Mouse (Mus musculus) C2C12 (cell line): ENCODE measurements around the gene Klhl26. TPM values are rescaled to one million over a fixed set of nuclear protein-coding genes. Genes with fewer than 3 reads are reported as not detected.
"Not testable (repeated sequence)": the region's sequence is repeated elsewhere in the genome, so short reads cannot be mapped to it uniquely, and the experiment has no call there.

Experiments
- H3K27me3 ChIP-seq: one replicate; pipeline ENCODE4 v1.6.1; 2011; ENCODE audit not compliant: control insufficient read depth, insufficient read depth, insufficient read length
- H3K36me3 ChIP-seq: one replicate; pipeline ENCODE4 v1.6.1; 2011; ENCODE audit not compliant: control insufficient read depth, insufficient read depth
- H3K4me3 ChIP-seq: one replicate; pipeline ENCODE4 v1.5.1; 2011; ENCODE audit warnings: mild to moderate bottlenecking, control low read depth; ENCODE audit not compliant: poor library complexity, insufficient read depth, severe bottlenecking
- H3K79me2 ChIP-seq: one replicate; pipeline ENCODE4 v1.6.1; 2011; ENCODE audit not compliant: control insufficient read depth, insufficient read depth
- H3K79me3 ChIP-seq: one replicate; pipeline ENCODE4 v1.6.1; 2011; ENCODE audit warnings: low read depth, control low read depth
- H3ac ChIP-seq: one replicate; pipeline ENCODE3; 2011; ENCODE audit warnings: low read depth; ENCODE audit not compliant: control insufficient read depth, insufficient read length
- CEBPB ChIP-seq: IDR thresholded peaks from one replicate; pipeline ENCODE4 v1.6.1; 2011; ENCODE audit warnings: low read depth, mild to moderate bottlenecking, control low read depth, moderate library complexity
- CTCF ChIP-seq: IDR thresholded peaks from one replicate; pipeline ENCODE4 v1.5.1; 2011; ENCODE audit not compliant: control insufficient read depth, insufficient read depth, insufficient read length
- FOSL1 ChIP-seq: IDR thresholded peaks from one replicate; pipeline ENCODE4 v1.8.0; 2011; ENCODE audit warnings: mild to moderate bottlenecking, low read length; ENCODE audit not compliant: poor library complexity, insufficient read depth, severe bottlenecking
- MAX ChIP-seq: IDR thresholded peaks from one replicate; pipeline ENCODE4 v1.6.1; 2011; ENCODE audit warnings: mild to moderate bottlenecking, control low read depth
- MYOD1 ChIP-seq: IDR thresholded peaks from one replicate; pipeline ENCODE4 v1.6.1; 2011; ENCODE audit warnings: low read depth; ENCODE audit not compliant: control insufficient read depth, insufficient read length
- MYOG ChIP-seq: IDR thresholded peaks from one replicate; pipeline ENCODE4 v1.6.1; 2011; ENCODE audit not compliant: control insufficient read depth, insufficient read length; ENCODE audit errors: extremely low read depth
- USF1 ChIP-seq: IDR thresholded peaks from one replicate; pipeline ENCODE4 v1.6.1; 2011; ENCODE audit warnings: low read depth, mild to moderate bottlenecking, control low read depth, moderate library complexity
- polyA plus RNA-seq: library from polyadenylated mRNA; unstranded; fragments of >200 nt; fragmentation: generic; extraction: Trizol; gene quantifications from one replicate; pipeline ENCODE4 v1.2.1, GENCODE M21; 2012; ENCODE audit warnings: missing spikeins

Gene Klhl26
- polyA plus RNA-seq, 1 experiment, result 34.4 TPM

DNA sequence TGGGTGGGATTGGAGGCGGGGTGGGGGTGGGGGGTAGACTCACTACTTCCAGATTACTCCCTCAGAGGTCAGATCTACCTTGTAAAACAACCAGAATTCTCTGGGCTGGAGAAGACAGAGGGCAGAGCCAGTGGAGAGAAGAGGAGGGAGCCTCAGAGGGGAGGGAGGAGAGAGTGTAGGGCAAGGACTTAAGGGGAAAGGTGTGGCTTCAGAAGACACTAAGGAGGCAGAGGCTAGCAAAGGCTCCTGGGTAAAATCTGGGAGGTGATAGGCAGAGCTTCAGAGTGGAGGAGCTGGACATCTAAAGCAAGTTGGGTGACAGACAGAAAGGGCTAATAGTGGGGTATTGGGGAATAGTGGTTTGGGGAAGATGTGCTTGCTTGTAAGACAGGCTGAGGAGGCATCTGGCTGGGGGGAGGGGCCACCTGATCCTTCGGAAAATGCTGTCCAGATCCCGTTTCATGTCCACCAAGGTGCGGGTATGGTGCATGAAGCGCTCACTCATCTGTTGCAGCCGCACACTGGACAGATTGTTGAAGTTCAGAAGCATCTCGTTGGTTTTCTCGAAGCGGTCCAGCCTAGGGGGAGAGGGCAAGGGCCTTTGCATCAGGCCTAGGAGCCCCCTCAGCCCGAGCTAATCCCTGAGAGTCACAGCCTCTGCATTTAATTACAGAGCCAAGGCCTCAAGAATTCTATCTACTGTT is 41.3 kb upstream of the Klhl26 start:
- peaks cover 3% of the 10 kb centered on the region for H3K79me3 ChIP-seq
- TF ChIP-seq MAX, result no peak
- no peak for TF ChIP-seq CTCF
- TF ChIP-seq MYOG, result no peak
- TF ChIP-seq USF1, result no peak
- no peak for TF ChIP-seq MYOD1
- H3K79me2 ChIP-seq, result peaks cover 9% of the 10 kb centered on the region
- H3K27me3 ChIP-seq, result no peaks in the 10 kb centered on the region
- H3K36me3 ChIP-seq, result peaks cover 12% of the 10 kb centered on the region
- H3K4me3 ChIP-seq, result no peak overlapping the region
- H3ac ChIP-seq, result no peak overlapping the region

DNA sequence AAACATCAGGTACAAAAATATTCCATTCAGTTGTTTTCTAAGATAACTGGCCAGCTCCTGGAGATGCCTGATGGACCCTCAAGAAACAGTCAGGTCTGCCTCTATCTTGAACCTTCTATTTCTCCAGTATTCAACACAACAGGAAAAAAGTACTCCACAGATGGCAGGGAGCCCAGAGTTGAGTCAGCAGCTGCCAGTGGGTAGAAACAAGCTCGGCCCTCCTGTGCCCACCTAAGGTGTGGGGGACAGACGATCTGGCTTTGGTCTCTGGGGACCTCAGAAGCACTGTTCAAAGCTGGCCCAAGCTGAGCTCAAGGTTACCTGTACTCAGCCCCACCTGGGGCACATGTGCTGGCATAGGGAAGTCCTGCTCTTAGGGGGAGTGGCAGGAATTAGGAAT is 36.7 kb upstream of the Klhl26 start:
- Histone ChIP-seq H3K27me3 (no peaks in the 10 kb centered on the region), H3K79me2 (peaks cover 51% of the 10 kb centered on the region), H3ac (no peak overlapping the region), H3K4me3 (no peak overlapping the region), H3K36me3 (peaks cover 38% of the 10 kb centered on the region), H3K79me3 (peaks cover 27% of the 10 kb centered on the region)
- TF ChIP-seq MYOD1 (no peak), CTCF (no peak), USF1 (no peak), MAX (no peak), FOSL1 (no peak), CEBPB (no peak), MYOG (no peak)

DNA sequence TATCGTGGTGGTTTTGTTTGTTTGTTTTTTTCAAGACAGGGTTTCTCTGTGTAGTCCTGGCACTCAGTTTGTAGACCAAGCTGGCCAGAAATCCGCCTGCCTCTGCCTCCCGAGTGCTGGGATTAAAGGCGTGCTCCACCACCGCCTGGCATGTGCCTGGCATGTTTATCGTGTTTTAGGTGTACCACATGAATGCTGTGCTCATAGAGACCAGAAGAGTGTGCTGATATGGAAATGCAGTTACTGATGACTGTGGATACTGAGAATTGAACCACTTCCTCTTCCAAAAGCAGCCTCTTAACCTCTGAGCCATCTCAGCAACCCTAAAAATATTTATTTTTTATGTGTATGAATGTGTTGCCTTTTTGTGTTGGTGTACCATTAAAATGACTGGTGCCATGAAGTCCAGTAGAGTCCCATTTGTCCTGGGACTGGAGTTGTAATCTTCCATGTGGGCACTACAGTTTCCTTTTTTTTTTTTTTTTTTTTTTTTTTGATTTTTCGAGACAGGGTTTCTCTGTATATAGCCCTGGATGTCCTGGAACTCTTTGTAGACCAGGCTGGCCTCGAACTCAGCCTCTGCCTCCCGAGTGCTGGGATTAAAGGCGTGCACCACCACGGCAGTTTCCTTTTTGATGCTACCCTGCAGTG is 35.6 kb upstream of the Klhl26 start:
- Histone ChIP-seq H3K79me3 (peaks cover 33% of the 10 kb centered on the region), H3K27me3 (no peaks in the 10 kb centered on the region), H3K4me3 (no peak overlapping the region), H3K79me2 (peaks cover 61% of the 10 kb centered on the region), H3K36me3 (peaks cover 48% of the 10 kb centered on the region), H3ac (no peak overlapping the region)
- TF ChIP-seq MYOG (no peak), FOSL1 (no peak), MYOD1 (no peak), USF1 (no peak), CEBPB (no peak), CTCF (no peak), MAX (no peak)

DNA sequence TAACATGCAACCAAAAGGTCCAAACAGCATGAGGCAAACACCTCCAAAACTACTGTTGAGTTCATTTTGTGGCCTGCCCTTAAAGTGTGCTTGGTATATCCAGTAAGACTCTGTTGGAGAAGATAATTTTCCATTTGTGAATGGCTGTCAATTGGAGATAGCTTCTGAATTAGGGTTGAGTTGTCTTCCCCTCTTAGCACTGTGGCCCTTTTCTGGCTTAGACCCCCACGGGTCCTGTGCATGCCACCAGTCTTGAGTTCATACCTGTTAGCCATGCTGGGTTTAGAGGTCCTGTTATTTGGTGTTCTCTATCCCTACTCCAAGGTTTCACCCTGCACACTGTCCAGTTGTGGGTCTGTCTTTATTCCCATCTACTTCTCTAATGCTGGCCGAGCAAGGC is 35.0 kb upstream of the Klhl26 start:
- TF ChIP-seq CTCF (no peak), CEBPB (no peak), MAX (no peak), MYOG (no peak), FOSL1 (no peak), USF1 (no peak), MYOD1 (no peak)
- Histone ChIP-seq H3K36me3 (peaks cover 52% of the 10 kb centered on the region), H3K27me3 (no peaks in the 10 kb centered on the region), H3K79me3 (peaks cover 33% of the 10 kb centered on the region), H3K4me3 (no peak overlapping the region), H3ac (no peak overlapping the region), H3K79me2 (peaks cover 62% of the 10 kb centered on the region)

GRCm38 (mm10) chr8:70511174-70511573 is 34.4 kb upstream of the Klhl26 start:
- H3ac ChIP-seq, H3K27me3 ChIP-seq: not testable (repeated sequence)
- Histone ChIP-seq H3K79me3 (peaks cover 33% of the 10 kb centered on the region), H3K4me3 (peak overlapping the region; percentile 93), H3K79me2 (peaks cover 62% of the 10 kb centered on the region), H3K36me3 (peaks cover 46% of the 10 kb centered on the region)
